Mouse (Mus musculus): ENCODE results near the gene Olfr397. TPM values are rescaled to one million over a fixed set of nuclear protein-coding genes. Genes with fewer than 3 reads are reported as not detected.

The Olfr397 gene
- polyA plus RNA-seq (2017; shearing (Covaris generic)): not detected

- no peak for ATAC-seq
Measured at GRCm38 (mm10) chr11:73960517-73960916, at the start of gene Olfr397. Olfr397 (plus strand) TSS chr11:73960817.

- no peak for ATAC-seq
Measured at GRCm38 (mm10) chr11:73936377-73936776, 24.2 kb upstream of the Olfr397 start, which contains the start of gene Olfr23. Olfr23 (plus strand) TSS chr11:73936677.

DNA sequence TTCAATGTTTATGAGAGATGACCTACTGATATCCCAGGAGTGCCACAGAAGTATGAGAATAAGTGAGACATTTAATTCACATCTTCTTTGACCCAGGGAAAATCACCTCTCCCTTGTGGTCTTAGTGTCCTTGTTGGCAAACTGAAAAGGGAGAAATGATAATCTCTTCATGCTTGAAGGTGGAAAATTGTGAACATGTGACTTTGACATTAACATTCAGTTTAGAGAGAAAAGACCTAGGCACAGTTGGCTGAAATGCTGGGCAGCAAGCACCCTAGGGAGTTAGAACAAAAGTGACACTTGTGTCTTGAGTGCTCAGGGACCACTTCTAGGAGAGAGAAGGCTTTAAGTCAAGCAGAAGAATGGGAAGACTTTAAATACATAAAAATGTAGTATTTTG, 29.7 kb downstream of the Olfr397 start, which contains the start of gene Olfr398:
TSS of gene Olfr398 (minus strand) at position 101 of the 400 bp plus-strand sequence.
- ATAC-seq: no peak

GRCm38 (mm10) chr11:73993115-73993514, 32.5 kb downstream of the Olfr397 start:
- ATAC-seq: no peak

Other genes with a start within 250 kb of the Olfr397 start
- not detected for gene Olfr389, start 180.1 kb upstream of the Olfr397 start, polyA plus RNA-seq (2017; shearing (Covaris generic))
- not detected for gene Olfr390, start 177.9 kb upstream of the Olfr397 start, polyA plus RNA-seq (2017; shearing (Covaris generic))
- gene Olfr391-ps, start 157.8 kb upstream of the Olfr397 start, polyA plus RNA-seq (2017; shearing (Covaris generic)): not detected
- under 1 TPM in 1 of 2 experiments, not detected in 1; 0.08 TPM for gene Olfr392, start 143.8 kb upstream of the Olfr397 start, polyA plus RNA-seq (2017; shearing (Covaris generic))
- not detected for gene Olfr393, start 109.4 kb upstream of the Olfr397 start, polyA plus RNA-seq (2017; shearing (Covaris generic))
- gene Olfr394, start 70.0 kb upstream of the Olfr397 start, polyA plus RNA-seq (2017; shearing (Covaris generic)): not detected
- not detected for gene Olfr395, start 51.5 kb upstream of the Olfr397 start, polyA plus RNA-seq (2017; shearing (Covaris generic))
- gene Olfr23, start 24.1 kb upstream of the Olfr397 start, polyA plus RNA-seq (2017; shearing (Covaris generic)): not detected
- under 1 TPM in 1 of 2 experiments, not detected in 1; 0.26 TPM for gene Olfr398, start 29.6 kb downstream of the Olfr397 start, polyA plus RNA-seq (2017; shearing (Covaris generic))
- not detected for gene Olfr139, start 95.7 kb downstream of the Olfr397 start, polyA plus RNA-seq (2017; shearing (Covaris generic))
- gene Olfr399, start 95.8 kb downstream of the Olfr397 start, polyA plus RNA-seq (2017; shearing (Covaris generic)): not detected
- not detected for gene Zfp616, start 109.1 kb downstream of the Olfr397 start, polyA plus RNA-seq (2017; shearing (Covaris generic))
- gene Olfr401, start 152.9 kb downstream of the Olfr397 start, polyA plus RNA-seq (2017; shearing (Covaris generic)): not detected
- gene Olfr402, start 192.7 kb downstream of the Olfr397 start, polyA plus RNA-seq (2017; shearing (Covaris generic)): not detected
- not detected for gene Olfr403, start 225.4 kb downstream of the Olfr397 start, polyA plus RNA-seq (2017; shearing (Covaris generic))

Data from CD4-positive, CD25-positive, alpha-beta regulatory T cell, adult 4 months (primary cell).